Mouse (Mus musculus) liver, postnatal 0 days (tissue): ENCODE data around the gene Olfr110.

Source experiments
- CTCF ChIP-seq: sonication (generic); IDR thresholded peaks from 2 replicates; pipeline ENCODE4 v1.5.1; 2016; ENCODE audit warnings: antibody characterized with exemption, low read depth
- EP300 ChIP-seq: IDR thresholded peaks from 2 replicates; pipeline ENCODE4 v1.6.1; 2016; ENCODE audit warnings: antibody characterized with exemption, low read depth, mild to moderate bottlenecking

DNA sequence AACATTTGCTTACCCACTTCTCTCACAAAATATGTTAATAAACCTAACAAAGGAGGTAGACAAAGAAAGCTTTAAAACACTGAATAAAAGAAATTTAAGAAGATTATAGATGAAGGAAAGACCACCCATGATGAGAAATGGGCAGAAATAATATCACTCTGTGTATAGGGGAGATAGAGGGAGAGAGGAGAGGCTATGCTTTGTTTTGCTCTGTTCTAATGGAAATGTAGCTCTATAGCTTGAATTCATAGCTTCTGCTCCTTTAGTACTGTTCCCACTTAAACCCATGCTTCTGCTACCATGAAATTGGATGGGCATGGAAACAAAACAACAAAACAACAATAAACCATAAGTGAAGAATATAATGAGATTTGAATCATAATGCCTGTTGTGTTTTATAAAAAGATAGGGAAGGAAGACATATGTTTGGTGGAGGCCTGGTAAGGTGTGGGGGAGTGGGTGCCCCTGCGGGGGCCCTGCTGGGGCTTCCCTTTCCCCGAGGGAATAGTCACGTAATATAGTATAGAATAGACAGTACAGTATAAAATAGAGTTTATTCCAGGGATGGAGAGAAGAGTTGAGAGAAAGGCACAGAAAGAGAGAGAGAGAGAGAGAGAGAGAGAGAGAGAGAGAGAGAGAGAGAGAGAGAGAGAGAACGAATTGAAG is 49.3 kb downstream of the Olfr110 start:
- TF ChIP-seq CTCF (no peak), EP300 (no peak)
